Mouse (Mus musculus) cerebellum, postnatal 25 days (tissue): ENCODE results near the gene Spata21.
A peak's percentile ranks its signal among the peaks of the same experiment; 100 is the strongest.

ENCODE experiments used
- DNase-seq, 2 experiments: peaks; one replicate each; pipeline ENCODE4 v3.0.0; 2021; ENCODE audit warnings: mixed read lengths in 2 of 2

The Spata21 gene

GRCm38 (mm10) chr4:141076761-141077506 is 11.2 kb upstream of the Spata21 start:
- DNase-seq, result no peak

DNA sequence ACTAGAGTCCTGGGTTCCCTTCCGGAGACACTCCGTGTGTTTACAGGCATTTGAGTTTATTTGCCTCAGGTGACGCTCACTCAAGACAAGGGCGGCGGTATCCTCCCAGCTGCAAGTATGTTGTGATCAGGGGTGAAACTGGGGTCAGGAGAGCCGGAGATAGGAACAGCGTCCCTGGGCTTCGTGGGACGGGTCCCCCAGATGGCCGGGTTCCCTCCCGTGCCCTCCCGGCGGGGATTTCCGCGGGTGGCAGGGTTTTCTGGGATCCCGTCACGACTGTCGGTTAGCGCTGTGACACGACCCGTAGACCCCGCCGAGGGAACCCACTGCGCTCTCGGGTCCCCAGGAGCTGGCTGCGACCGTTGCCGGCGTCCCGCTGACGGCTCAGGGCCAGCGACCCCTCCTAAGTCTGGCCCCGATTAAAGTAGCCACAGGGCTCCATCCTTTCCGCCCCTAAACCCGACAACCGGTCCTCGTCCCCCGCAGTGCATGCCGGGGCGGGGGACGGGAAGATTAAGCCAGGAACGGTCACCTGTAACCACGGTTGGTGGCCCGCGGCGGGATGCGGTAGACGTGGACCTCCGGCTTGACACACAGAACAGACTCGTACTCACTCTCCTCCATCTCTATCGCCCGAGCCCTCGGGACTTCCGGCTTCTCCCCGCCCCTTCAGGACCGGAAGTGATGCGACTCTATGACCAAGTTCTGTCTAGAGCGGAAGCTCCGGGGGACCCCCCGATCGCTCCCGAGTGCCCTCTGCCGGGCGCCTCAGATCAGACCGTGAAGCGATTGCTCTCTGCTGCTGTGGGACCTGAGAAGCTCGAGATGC is 10.2 kb upstream of the Spata21 start, which contains the start of gene Necap2:
Gene Necap2, minus strand, starts transcription at position 677 of the 829 bp plus-strand sequence.
- peak; percentile 96 to 97 for DNase-seq

DNA sequence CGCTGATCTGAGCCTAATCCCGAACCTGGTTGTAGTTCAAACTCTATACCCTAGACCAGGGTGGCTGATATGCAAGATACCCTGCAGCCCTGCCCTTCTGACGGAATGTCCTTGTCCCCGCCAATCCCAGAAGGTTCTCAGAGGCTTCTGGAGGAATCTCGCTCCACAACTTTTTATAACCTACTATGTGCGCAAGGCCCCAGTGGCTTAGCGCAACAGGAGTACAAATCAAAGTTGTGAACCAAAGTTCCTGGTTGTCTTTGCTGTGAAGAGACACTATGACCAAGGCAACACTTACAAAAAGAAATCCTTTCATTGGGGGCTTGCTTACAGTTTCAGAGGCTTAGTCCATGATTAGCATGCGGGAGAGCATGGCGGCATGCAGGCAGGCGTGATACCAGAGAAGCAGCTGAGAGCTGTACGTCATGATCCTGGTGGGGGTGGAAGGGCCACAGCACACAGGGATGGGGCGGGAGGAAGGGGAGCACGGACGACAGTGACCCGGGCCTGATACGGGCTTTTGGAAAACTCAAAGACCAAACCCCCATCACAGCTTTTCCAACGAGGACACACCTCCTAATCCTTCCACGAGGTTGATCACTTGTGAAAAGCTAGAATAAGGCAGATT is 9.5 kb upstream of the Spata21 start:
- DNase-seq, result no peak

DNA sequence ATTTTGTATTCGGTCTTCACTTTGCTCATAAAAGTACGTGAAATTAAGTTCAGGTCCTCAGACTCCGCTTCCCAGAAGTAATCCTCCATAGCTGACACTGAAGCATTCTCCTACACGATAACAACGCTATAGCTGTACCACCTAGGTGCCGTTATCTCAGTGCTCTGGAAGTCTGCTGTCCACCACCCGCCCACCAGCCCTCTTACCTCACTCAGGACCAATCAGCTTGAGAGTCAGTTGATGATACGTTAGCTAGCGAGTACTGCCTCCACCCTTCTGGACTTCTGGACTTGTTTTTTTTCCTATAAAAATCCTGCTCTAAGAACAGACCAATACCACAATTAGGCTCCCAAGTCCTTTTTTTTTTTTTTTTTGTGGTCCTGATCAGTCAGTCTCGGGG is 1.3 kb upstream of the Spata21 start:
- no peak for DNase-seq

DNA sequence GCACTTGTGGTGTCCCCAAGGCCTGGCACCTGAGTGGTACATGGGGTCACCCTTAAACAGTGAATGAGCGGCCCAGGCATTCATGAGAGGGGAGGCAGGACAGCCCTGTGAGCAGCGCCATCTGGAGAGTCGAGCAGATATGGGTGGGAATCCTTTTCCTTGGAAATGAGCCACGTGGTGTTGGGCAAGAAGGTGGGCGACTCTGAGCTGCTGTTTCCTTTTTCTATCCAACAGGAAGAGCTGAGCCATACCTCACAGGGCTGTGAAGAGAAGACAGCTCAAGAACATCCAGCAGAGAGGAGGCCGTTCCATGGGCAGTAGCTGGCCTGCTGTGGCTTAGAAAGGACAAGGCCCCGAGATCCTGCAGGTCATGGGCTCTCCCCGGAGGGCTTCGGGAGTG is 581 bp downstream of the Spata21 start:
- DNase-seq, result no peak

- no peak for DNase-seq
Observed at GRCm38 (mm10) chr4:141095016-141095415, 6.9 kb downstream of the Spata21 start.

GRCm38 (mm10) chr4:141096710-141097109 is 8.6 kb downstream of the Spata21 start:
- no peak for DNase-seq

DNA sequence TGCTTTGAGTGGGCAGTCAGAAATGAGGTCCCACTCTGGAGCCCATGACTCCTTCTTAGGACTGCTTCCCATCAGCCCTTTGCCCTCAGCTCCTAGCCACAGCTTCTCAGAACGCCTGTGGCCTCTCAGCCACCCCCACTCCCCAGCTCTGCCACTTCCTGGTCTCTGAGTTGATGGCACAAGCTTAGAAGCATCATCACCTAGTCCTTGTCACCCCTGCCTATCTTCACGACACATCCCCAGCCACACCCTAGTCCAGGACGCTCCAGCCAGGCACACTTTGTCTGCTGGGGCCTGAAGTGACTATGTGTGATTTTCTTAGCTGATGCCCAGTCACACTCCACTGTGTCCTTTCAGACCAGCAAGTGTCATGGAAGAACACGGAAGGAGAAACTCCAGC is 10.8 kb downstream of the Spata21 start:
- no peak for DNase-seq

GRCm38 (mm10) chr4:141099956-141100355 is 11.8 kb downstream of the Spata21 start:
- no peak for DNase-seq

DNA sequence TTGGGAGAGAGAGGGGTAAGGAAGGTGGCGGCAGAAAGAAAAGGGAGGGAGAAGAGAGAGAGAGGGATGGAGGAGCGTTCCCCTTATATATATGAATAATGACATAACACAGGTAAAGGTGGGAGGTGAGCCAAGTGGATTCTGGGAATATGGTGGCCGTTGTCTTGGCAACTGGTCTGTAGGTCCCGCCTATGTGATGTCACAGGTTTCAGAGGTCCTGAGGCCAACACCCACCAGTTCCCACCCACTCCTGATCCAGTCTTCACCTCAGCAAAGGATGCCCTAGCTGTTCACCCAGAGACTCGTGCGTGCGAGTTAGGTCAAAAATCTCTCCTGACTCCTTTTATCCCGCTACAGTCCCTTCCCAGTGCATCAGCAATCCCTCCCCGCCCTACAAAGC is 13.2 kb downstream of the Spata21 start:
- no peak for DNase-seq

DNA sequence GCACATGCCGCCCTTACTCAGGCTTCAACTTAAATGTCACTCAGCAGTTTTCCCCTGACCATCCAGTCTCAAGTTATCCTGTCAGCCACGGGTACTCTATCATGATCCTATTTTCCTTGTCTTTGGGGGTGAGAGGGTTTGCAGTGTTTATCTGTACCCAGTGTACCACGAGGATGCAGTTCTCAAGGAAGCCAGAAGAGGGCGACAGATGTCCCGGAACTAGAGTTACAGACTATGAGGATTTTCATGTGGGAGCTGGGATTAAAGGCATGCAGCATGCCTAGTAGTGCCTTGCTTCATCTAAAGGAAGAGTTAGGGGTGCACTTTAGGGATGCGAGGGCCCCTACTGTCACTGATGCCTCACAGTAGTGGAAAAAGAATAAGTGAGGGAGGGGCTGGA is 13.7 kb downstream of the Spata21 start:
- DNase-seq, result no peak

DNA sequence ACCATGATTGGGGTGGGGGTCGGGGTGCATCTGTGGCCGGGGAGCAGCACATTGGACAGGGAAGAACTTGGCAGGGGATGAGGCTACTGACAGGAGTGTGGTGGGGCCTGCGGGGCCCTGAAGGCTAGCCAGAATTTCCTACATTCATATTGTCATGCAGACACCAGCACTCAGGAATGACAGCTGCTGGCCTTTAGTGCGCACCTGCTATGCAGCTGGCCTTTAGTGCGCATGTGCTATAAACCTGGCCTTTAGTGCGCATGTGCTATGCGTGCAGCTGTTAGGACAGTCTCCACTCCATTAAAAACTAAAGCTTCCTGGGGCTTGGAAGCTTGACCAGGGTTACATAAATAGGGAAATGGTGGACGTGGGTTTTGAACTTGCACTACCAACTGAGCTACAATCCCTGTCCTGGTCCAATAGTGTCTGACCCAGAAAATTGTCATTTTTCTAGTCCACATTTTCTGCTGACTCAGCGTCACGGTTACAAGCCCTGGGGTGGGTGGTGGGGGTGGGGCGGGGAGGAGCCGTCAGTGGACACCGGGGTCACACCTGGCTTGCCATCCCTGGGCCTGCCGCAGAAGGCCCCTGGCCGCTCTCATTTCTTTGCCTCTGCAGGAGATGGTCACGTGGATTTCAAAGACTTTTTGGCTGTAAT is 18.5 kb downstream of the Spata21 start:
- DNase-seq, result no peak

- no peak for DNase-seq
Observed at GRCm38 (mm10) chr4:141108196-141108732, 20.1 kb downstream of the Spata21 start.

DNA sequence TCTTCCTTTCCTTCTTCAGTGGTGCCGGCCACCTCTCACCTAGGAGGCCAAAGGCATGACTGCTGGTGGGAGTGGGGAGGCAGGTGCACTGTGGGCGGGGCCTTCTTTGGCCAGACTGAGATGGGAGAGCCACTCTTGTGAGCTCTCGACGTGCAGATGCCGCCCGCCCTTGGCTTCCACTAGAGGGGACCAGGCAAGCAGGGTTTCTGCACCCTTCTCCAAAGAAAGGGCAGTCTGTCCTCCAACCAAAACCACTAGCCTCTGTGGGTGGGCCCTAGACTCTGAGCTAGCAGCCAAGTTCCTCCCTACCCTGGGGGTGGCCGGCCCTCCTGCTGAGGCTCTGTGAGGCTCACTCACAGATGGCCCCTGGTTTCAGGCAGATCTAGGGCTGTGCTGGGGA is 25.7 kb downstream of the Spata21 start:
- DNase-seq, result peak in 1 of 2 experiments; percentile 39

DNA sequence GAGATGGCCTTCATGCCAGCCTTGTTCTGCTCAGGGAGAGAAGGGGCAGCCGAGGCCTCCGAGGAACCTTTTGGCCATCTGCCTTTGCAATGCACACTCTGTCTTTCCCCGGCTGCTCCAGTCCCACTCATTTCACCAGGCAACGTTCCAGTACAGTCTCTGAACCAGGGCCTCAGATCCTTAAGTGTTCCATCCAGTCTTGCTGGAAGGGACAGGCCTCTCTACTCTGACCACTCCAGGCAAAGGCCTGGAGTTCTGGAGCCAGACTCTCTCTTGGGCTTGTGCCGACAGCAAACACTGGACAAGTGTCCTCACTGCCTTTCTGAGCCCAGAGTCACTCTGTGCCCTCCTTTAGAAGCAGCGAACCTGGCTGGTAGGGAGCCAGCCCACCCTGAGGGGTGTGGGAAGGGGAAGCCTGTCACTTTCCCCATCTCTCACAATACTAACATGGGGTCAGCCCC is 26.4 kb downstream of the Spata21 start:
- DNase-seq, result peak; percentile 45 to 51

DNA sequence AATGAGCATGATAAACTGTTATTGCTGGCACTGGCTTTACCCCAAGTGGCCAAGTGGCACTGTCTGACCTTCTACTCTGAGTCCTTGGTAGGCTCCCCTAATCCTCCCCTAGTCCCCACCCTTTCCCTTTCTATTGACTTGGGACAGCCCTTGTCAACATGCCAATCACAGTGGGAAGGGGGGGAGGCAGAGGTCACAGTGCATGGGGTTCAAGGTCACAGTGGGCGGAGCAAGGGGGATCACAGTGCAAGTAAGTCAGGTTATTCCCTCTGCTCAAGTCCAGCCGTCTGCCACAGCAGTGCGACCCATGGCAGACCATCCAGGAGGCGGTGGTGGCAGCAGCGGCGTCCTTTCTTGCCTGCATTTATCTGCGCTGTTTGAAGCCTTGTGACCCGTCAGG is 27.3 kb downstream of the Spata21 start:
- DNase-seq, result no peak

DNA sequence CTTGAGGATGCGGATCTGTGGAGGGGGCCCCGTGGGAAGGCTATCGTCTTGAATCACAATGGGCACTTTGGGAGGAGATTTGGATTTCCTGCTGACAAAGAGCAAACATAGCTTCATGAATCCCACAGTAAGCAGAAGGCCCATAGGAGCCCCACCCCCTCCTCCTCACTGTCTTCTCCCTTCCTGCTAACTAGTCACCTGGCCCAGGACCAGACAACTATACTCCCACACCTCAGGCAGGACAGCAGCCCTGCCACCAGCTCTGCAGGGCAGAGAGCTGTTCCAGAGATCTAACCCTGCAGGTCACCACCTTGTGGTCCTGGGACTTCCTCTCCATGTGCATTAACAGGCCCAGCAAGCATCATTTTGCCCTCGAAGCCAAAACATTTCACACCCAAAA is 30.6 kb downstream of the Spata21 start:
- DNase-seq, result peak in 1 of 2 experiments; percentile 52

GRCm38 (mm10) chr4:141120700-141121099 is 32.6 kb downstream of the Spata21 start:
- peak; percentile 48 to 73 for DNase-seq

GRCm38 (mm10) chr4:141122663-141123062 is 34.5 kb downstream of the Spata21 start:
- DNase-seq, result no peak

DNA sequence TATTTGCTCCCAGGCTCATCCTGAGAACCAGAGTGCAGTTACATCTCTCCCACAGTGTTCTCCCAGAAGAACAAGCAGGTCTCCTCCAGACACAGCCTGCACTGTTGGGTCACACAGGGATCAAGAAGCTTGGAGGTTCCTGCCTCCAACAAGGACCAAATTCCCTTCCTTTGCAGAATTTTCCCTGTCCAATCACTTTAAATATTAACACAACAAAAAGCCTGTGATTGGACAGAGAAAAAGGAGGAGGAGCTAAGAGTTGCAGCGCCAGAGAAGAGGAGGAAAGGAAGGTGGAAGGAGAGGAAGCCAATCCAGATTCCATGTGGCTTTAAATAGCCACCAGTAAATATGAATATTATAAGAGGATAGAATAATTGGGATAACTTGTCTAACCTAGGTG is 34.9 kb downstream of the Spata21 start:
- no peak for DNase-seq

- no peak for DNase-seq
Observed at GRCm38 (mm10) chr4:141129190-141129710, 41.1 kb downstream of the Spata21 start.

- peak; percentile 41 to 65 for DNase-seq
Observed at GRCm38 (mm10) chr4:141130704-141131342, 42.7 kb downstream of the Spata21 start.
